Mouse (Mus musculus) thymus, adult 2 months (tissue): ENCODE measurements around the gene C2cd2l. TPM values are rescaled to one million over a fixed set of nuclear protein-coding genes. Genes with fewer than 3 reads are reported as not detected.
A peak's percentile ranks its signal among the peaks of the same experiment; 100 is the strongest.

Source experiments
- DNase-seq: peaks from one replicate; pipeline ENCODE4 v3.0.0; 2021
- H3K27ac ChIP-seq: fragments of 200-500 bp; 2 replicates; pipeline ENCODE4 v1.5.1; 2012; ENCODE audit warnings: low read length, control low read depth; ENCODE audit not compliant: control insufficient read depth, insufficient read depth
- H3K27me3 ChIP-seq: fragments of 200-500 bp; 2 replicates; pipeline ENCODE4 v1.6.1; 2012; ENCODE audit warnings: mild to moderate bottlenecking, low read length, moderate library complexity, mixed read lengths; ENCODE audit not compliant: control insufficient read depth, insufficient read depth
- H3K36me3 ChIP-seq: fragments of 200-500 bp; 2 replicates; pipeline ENCODE4 v1.6.1; 2012; ENCODE audit warnings: mild to moderate bottlenecking, low read length, moderate library complexity; ENCODE audit not compliant: control insufficient read depth, insufficient read depth
- H3K4me1 ChIP-seq: fragments of 200-500 bp; replicated peaks from 2 replicates; pipeline ENCODE4 v1.6.1; 2012; ENCODE audit warnings: low read length; ENCODE audit not compliant: control insufficient read depth, insufficient read depth
- H3K4me3 ChIP-seq: fragments of 200-500 bp; 2 replicates; pipeline ENCODE4 v1.5.1; 2012; ENCODE audit warnings: mild to moderate bottlenecking, low read length, control low read depth, moderate library complexity; ENCODE audit not compliant: control insufficient read depth, insufficient read depth
- CTCF ChIP-seq: fragments of 200-500 bp; IDR thresholded peaks from 2 replicates; pipeline ENCODE4 v1.5.1; 2012; ENCODE audit warnings: mild to moderate bottlenecking, control low read depth, low read length, moderate library complexity, borderline replicate concordance; ENCODE audit not compliant: control insufficient read depth, poor library complexity, insufficient read depth; ENCODE audit errors: extremely low read depth
- POLR2A ChIP-seq: fragments of 200-500 bp; IDR thresholded peaks from 2 replicates; pipeline ENCODE4 v1.6.1; 2012; ENCODE audit warnings: mild to moderate bottlenecking, low read length, control low read depth, moderate library complexity; ENCODE audit not compliant: control insufficient read depth, poor library complexity, insufficient read depth; ENCODE audit errors: extremely low read depth
- WGBS: fragments of 180-500 bp; shearing (Covaris S2); methylation state at CpG from one replicate; pipeline ENCODE4 v1.1.7; 2018; 5-methylcytosine and 5-hydroxymethylcytosine counted together
- polyA plus RNA-seq: library from polyadenylated mRNA; depleted of rRNA; stranded (reverse); fragments of >200 nt; gene quantifications from 2 replicates; pipeline ENCODE4 v1.2.3, GENCODE M21; 2012

Gene C2cd2l
- polyA plus RNA-seq, 1 experiment, result 110 TPM

DNA sequence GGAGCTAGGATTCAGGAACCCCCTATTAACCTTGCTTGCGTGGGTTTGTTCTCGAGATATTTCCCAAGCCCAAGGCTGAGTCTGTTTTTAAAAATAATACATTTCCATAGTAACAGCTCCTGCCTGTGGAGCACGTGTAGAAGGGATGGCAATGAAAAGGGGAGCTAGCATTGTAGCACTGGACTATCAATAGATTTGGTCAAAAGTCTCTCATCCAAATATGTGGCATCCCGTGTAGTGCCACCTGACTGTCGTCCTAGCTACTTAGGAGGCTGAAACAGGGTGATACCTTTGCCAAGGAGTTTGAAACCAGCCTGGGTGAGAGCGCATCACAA lies 681 bp upstream of the C2cd2l start:
- no peaks in the 10 kb centered on the region for H3K27me3 ChIP-seq
- H3K36me3 ChIP-seq, result peaks cover 7% of the 10 kb centered on the region
- WGBS, result 27% methylated on average over 6 of the region's 6 CpGs
- TF ChIP-seq CTCF (no peak), POLR2A (no peak)
- no peak overlapping the region for H3K4me3 ChIP-seq
- no peak overlapping the region for H3K27ac ChIP-seq
- peaks cover 24% of the 10 kb centered on the region for H3K4me1 ChIP-seq
- DNase-seq, result no peak

DNA sequence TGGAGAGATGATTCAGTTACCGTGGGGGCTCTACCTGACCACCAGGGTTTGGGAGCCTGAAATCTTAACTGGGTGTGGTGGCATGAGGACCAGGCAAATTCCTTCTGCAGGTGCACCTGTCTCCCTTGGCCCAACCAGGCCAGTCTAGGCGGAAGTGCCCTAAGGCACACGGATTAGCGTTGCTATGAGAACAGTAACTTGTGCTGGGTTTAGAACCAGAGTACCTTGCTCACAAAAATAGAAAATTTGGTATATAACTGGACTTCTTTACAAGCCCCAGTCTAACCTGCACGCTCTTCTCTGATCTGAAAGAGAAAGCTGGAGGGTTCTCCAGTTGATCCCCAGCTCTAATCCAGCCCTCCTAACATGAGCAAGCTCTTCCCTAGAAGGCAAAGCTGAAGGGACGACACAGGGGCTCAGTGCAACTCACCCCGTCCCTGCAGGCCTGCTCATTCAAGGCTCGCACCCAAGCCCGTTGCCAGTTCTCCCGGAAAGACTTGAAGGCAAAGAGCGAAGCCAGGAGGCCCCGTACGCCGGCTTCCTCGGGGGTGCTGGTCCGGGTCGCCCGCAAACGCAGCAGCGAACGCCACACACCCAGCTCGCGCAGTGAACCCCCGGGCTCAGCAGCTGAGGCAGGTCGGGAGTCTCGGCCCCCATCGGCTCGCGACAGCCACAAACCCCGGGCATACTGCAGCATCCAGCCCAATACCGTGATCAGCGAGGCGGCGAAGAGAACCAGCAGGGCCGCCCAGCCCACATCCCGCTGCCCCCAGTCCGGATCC lies 789 bp downstream of the C2cd2l start:
- DNase-seq, result peak; percentile 46
- no peak overlapping the region for H3K27ac ChIP-seq
- 3% methylated on average over 37 of the region's 37 CpGs for WGBS
- peaks cover 21% of the 10 kb centered on the region for H3K36me3 ChIP-seq
- H3K4me1 ChIP-seq, result peaks cover 24% of the 10 kb centered on the region
- H3K4me3 ChIP-seq, result peak overlapping the region; percentile 94
- no peaks in the 10 kb centered on the region for H3K27me3 ChIP-seq
- TF ChIP-seq POLR2A (no peak), CTCF (no peak)

DNA sequence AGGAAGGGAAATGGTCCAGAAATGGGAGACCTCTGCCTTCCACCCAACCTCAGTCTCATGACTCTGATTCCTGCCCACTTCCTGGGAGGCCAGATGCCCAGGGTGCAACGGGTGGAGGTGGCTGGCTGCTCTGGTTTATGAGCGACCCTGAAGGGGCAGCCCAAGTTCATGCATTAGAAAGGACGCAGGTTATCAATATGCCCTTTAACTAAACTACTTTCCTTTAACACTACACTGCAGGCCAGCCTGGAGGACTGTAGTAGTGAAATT lies 1.3 kb downstream of the C2cd2l start:
- 27% methylated on average over 3 of the region's 3 CpGs for WGBS
- H3K36me3 ChIP-seq, result peaks cover 27% of the 10 kb centered on the region
- no peak overlapping the region for H3K27ac ChIP-seq
- no peak for TF ChIP-seq CTCF
- no peak for TF ChIP-seq POLR2A
- H3K4me3 ChIP-seq, result peak overlapping the region; percentile 94
- no peaks in the 10 kb centered on the region for H3K27me3 ChIP-seq
- no peak for DNase-seq
- H3K4me1 ChIP-seq, result peaks cover 24% of the 10 kb centered on the region

DNA sequence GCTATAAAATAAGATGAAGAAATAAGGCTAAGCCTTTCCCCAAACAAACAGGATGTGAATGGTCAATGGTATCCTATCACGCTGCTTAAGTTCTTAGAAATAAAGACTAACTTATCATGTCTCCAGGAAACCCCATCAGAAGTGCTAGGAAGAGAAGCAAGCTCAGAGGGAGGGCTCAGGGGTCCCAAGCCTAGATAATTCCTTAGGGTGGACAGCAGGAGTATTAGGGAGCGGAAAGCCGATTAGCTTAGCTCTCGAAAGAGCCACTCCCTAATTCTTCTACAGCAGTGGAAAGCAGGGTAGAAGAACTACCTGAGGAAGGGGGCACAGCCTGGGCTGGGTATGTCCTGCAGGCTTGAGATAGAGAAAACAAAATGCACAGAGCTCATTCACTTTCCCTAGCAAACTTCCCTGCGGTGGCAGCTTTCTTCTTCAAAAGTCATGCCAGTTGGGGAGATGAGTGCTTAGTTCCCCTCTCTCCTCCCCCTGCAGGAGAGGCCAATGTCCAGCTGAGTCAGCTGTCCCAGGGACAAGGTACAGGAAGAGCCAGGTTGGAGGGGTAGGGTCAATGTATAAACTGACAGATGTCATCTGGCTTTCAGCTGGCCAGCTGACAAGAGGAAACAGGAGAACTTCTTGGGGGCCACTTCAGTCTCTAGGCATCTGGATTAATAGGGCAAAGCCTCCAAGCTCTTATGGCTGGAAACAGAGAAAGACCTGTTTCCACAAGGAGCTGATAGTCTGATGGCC lies 1.8 kb downstream of the C2cd2l start:
- TF ChIP-seq POLR2A, result no peak
- TF ChIP-seq CTCF, result no peak
- H3K4me1 ChIP-seq, result peaks cover 24% of the 10 kb centered on the region
- H3K4me3 ChIP-seq, result peak overlapping the region; percentile 94; the same call in 1 of the 2 replicates
- DNase-seq, result no peak
- 90% methylated on average over 5 of the region's 5 CpGs for WGBS
- H3K27me3 ChIP-seq, result no peaks in the 10 kb centered on the region
- H3K27ac ChIP-seq, result no peak overlapping the region
- peaks cover 30% of the 10 kb centered on the region for H3K36me3 ChIP-seq

DNA sequence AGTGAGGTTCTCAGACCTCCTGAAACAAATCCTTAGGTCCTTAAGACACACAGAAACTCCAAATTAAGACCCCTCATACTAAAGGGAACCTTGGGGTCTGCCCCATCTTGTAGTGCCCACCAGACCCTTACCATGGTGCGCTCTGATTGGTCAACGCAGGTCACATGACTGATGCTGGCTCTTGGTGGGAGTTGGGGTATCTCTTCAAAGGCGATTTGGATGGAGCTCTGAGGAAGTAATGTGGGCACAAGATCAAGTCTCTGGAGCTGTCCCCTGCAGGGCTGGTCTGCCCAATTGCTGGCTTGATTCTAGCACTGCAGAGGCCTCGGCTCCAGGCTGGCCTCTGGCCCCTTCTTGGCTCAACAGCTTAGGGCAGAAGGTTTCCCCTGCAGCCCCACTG lies 2.6 kb downstream of the C2cd2l start:
- WGBS, result 97% methylated on average over 4 of the region's 4 CpGs
- Histone ChIP-seq H3K4me1 (peaks cover 24% of the 10 kb centered on the region), H3K36me3 (peaks cover 38% of the 10 kb centered on the region), H3K4me3 (no peak overlapping the region), H3K27me3 (no peaks in the 10 kb centered on the region), H3K27ac (no peak overlapping the region)
- TF ChIP-seq POLR2A, result no peak
- TF ChIP-seq CTCF, result no peak
- DNase-seq, result no peak

DNA sequence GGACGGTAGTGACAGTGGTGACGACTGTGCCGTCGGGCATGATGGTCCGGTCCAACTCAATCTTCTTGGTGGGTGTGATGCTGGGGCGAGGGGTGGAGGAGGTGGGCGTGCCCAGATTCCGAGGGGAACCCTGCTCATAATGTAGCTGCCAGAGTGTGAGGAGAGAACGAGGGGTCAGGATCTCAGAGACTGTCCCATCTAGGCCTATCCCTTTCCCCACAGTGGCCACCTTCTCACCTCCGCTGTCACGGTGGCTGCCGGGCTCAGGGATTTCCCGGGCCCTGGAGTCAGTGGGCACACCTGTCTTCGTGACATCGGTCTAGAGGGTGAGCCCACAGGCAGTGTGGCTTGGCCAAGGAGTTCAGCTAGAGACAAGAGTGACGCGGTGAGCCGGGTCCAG lies 5.2 kb downstream of the C2cd2l start:
- Histone ChIP-seq H3K36me3 (peaks cover 48% of the 10 kb centered on the region), H3K4me3 (no peak overlapping the region), H3K27ac (no peak overlapping the region), H3K27me3 (no peaks in the 10 kb centered on the region), H3K4me1 (peaks cover 20% of the 10 kb centered on the region)
- no peak for DNase-seq
- 97% methylated on average over 18 of the region's 18 CpGs for WGBS
- TF ChIP-seq CTCF (no peak), POLR2A (no peak)
